Comparison of ENCODE assay signal across 9 mouse cellular contexts in genomic region chr1:170590041-170590360, GRCm38 (mm10). TPM values are rescaled to one million over a fixed set of nuclear protein-coding genes. Genes with fewer than 3 reads are reported as not detected.
DNase-seq lines count a peak whose midpoint lies in the region; ATAC-seq and TF ChIP-seq lines count a peak whose summit lies in the region.
"Had no signal": no experiment of that assay in that cellular context is flagged by ENCODE, and none has a peak within 500 bp of the region (broad histone marks: within the 10 kb centered on the region; RNA-seq: fewer than 3 reads in every experiment).

No protein-coding gene starts in this region.

- peak overlapping the region; percentile 94 for H3K9ac ChIP-seq in heart, embryonic 11.5 days (ENCODE audit: low read depth, low read length)
- H3K9ac ChIP-seq in forebrain, embryonic 12.5 days = peak overlapping the region; percentile 83
- H3K9ac ChIP-seq in liver, embryonic 13.5 days = peak overlapping the region; percentile 89

- H3ac ChIP-seq in C2C12 (ENCODE audit: control insufficient read depth, insufficient read length, low read depth) = no peak overlapping the region

- H3K36me3 ChIP-seq in heart, embryonic 11.5 days (ENCODE audit: control insufficient read depth, insufficient read depth, low read length) = no peaks in the 10 kb centered on the region
- no peaks in the 10 kb centered on the region for H3K36me3 ChIP-seq in C2C12 (ENCODE audit: control insufficient read depth, insufficient read depth)
- H3K36me3 ChIP-seq in forebrain, embryonic 12.5 days (replicated peaks) = 0 out of 2 replicates have a peak, but pooled peaks cover 9% of the 10 kb centered on the region
- H3K36me3 ChIP-seq in liver, embryonic 13.5 days = no peaks in the 10 kb centered on the region

- peak overlapping the region; percentile 95 for H3K4me2 ChIP-seq in heart, embryonic 11.5 days
- peak overlapping the region; percentile 93 for H3K4me2 ChIP-seq in forebrain, embryonic 12.5 days
- H3K4me2 ChIP-seq in liver, embryonic 13.5 days = peak overlapping the region; percentile 96

- DNase-seq in heart, postnatal 10 days = no peak
- DNase-seq in liver, embryonic 13.5 days = no peak
- DNase-seq in urinary bladder, adult 18-20 months (ENCODE audit: low spot score in 2 of 2) = no peak
- no peak for DNase-seq in cerebellum, adult 11 months
- DNase-seq in adrenal gland, postnatal 25 days = no peak

- no peaks in the 10 kb centered on the region for H3K27me3 ChIP-seq in heart, embryonic 11.5 days (ENCODE audit: control insufficient read depth, insufficient read depth, low read length)
- H3K27me3 ChIP-seq in C2C12 (ENCODE audit: control insufficient read depth, insufficient read depth, insufficient read length) = peaks cover 36% of the 10 kb centered on the region
- H3K27me3 ChIP-seq in forebrain, embryonic 12.5 days = peaks cover 7% of the 10 kb centered on the region; the same call in 1 of the 2 replicates
- H3K27me3 ChIP-seq in liver, embryonic 13.5 days = peaks cover 45% of the 10 kb centered on the region

- 5% methylated on average over 11 of the region's 11 CpGs for WGBS in heart, embryonic 11.5 days (ENCODE audit: insufficient replicate concordance)
- WGBS in forebrain, embryonic 12.5 days = under 1% methylated on average over 11 of the region's 11 CpGs
- WGBS in liver, embryonic 13.5 days (ENCODE audit: insufficient replicate concordance) = 5% methylated on average over 11 of the region's 11 CpGs

- no peaks in the 10 kb centered on the region for H3K9me3 ChIP-seq in heart, embryonic 11.5 days (replicated peaks; ENCODE audit: control insufficient read depth, low read length)
- H3K9me3 ChIP-seq in forebrain, embryonic 12.5 days = peaks cover 5% of the 10 kb centered on the region; the same call in 1 of the 2 replicates
- no peaks in the 10 kb centered on the region for H3K9me3 ChIP-seq in liver, embryonic 13.5 days (replicated peaks)

- no peak for ATAC-seq in heart, embryonic 11.5 days (replicated peaks; ENCODE audit: insufficient number of reproducible peaks, low FRiP score, low TSS enrichment)
- no peak for ATAC-seq in forebrain, embryonic 12.5 days (ENCODE audit: low FRiP score)
- no peak for ATAC-seq in liver, embryonic 13.5 days (ENCODE audit: low read depth)

- H3K79me3 ChIP-seq in C2C12 (ENCODE audit: low read depth) = no peaks in the 10 kb centered on the region

- peak overlapping the region; percentile 96 for H3K4me3 ChIP-seq in heart, embryonic 11.5 days (ENCODE audit: low read depth, low read length)
- peak overlapping the region; percentile 29 for H3K4me3 ChIP-seq in C2C12 (ENCODE audit: insufficient read depth, poor library complexity, severe bottlenecking)
- H3K4me3 ChIP-seq in forebrain, embryonic 12.5 days (replicated peaks) = peak overlapping the region; percentile 87
- H3K4me3 ChIP-seq in liver, embryonic 13.5 days (replicated peaks) = peak overlapping the region; percentile 74

- peaks cover 15% of the 10 kb centered on the region for H3K4me1 ChIP-seq in heart, embryonic 11.5 days (ENCODE audit: control insufficient read depth, insufficient read depth, low read length)
- peaks cover 19% of the 10 kb centered on the region for H3K4me1 ChIP-seq in forebrain, embryonic 12.5 days
- peaks cover 21% of the 10 kb centered on the region for H3K4me1 ChIP-seq in liver, embryonic 13.5 days (replicated peaks)

- no peaks in the 10 kb centered on the region for H3K79me2 ChIP-seq in C2C12 (ENCODE audit: control insufficient read depth, insufficient read depth)

- intact Hi-C loops in heart, postnatal 10 days (cut with DNase I) = loop anchor here (5.0 kb wide), 1 partner anchor 298 kb away; no protein-coding TSS in a partner anchor

- peak overlapping the region; percentile 73; the same call in 1 of the 2 replicates for H3K27ac ChIP-seq in heart, embryonic 11.5 days (ENCODE audit: low read depth, low read length)
- H3K27ac ChIP-seq in forebrain, embryonic 12.5 days = peak overlapping the region; percentile 70; the same call in 1 of the 2 replicates
- H3K27ac ChIP-seq in liver, embryonic 13.5 days = 0 out of 2 replicates have a peak overlapping the region, but pooled peaks have one; percentile 0

- no peak for TF ChIP-seq CTCF in C2C12 (IDR thresholded peaks at IDR 0.05; ENCODE audit: control insufficient read depth, insufficient read depth, insufficient read length)

TF ChIP-seq in C2C12, 6 proteins besides CTCF, POLR2A, EP300 and RAD21:
- TF ChIP-seq MAX (IDR thresholded peaks at IDR 0.05) (no peak), MYOD1 (IDR thresholded peaks at IDR 0.05; ENCODE audit: control insufficient read depth, insufficient read length, low read depth) (no peak), USF1 (IDR thresholded peaks at IDR 0.05; ENCODE audit: low read depth) (no peak), CEBPB (IDR thresholded peaks at IDR 0.05; ENCODE audit: low read depth) (no peak), MYOG (IDR thresholded peaks at IDR 0.05; ENCODE audit: control insufficient read depth, extremely low read depth, insufficient read length) (no peak), FOSL1 (IDR thresholded peaks at IDR 0.05; ENCODE audit: insufficient read depth, low read length, poor library complexity, severe bottlenecking) (no peak)

RNA-seq across cellular contexts. Expression of gene Nos1ap, which starts 0.3 kb away (rescaled TPM):
- 15.5 and 20.9 TPM in 2 replicates for polyA plus RNA-seq in heart, embryonic 11.5 days (2014; fragmentation: Nextera tagmentation; extraction: Ambion mirVana)
- 10 to 100 TPM; 17.7 to 22.5 TPM for total RNA-seq in heart, postnatal 10 days (2021)
- polyA plus RNA-seq in C2C12 (2012; fragmentation: generic; extraction: Trizol) = 0.14 TPM
- polyA plus RNA-seq in forebrain, embryonic 12.5 days (2016; fragmentation: Nextera tagmentation; extraction: Ambion mirVana) = 23.5 and 25.5 TPM in 2 replicates
- polyA plus RNA-seq in liver, embryonic 13.5 days (2015; fragmentation: Nextera tagmentation; extraction: Ambion mirVana) = 3.1 and 3.7 TPM in 2 replicates
- 20.1 and 31.1 TPM in 2 replicates for total RNA-seq in adrenal gland, postnatal 25 days (2021)

RNA-seq across cellular contexts. Expression of gene Olfml2b, which starts 54.3 kb away (rescaled TPM):
- 42.4 and 51.2 TPM in 2 replicates for polyA plus RNA-seq in heart, embryonic 11.5 days (2014; fragmentation: Nextera tagmentation; extraction: Ambion mirVana)
- 10 to 100 TPM; 23.4 to 26.6 TPM for total RNA-seq in heart, postnatal 10 days (2021)
- polyA plus RNA-seq in C2C12 (2012; fragmentation: generic; extraction: Trizol) = 15.0 TPM
- polyA plus RNA-seq in forebrain, embryonic 12.5 days (2016; fragmentation: Nextera tagmentation; extraction: Ambion mirVana) = 6.1 and 6.5 TPM in 2 replicates
- polyA plus RNA-seq in liver, embryonic 13.5 days (2015; fragmentation: Nextera tagmentation; extraction: Ambion mirVana) = 1.3 and 1.8 TPM in 2 replicates
- total RNA-seq in adrenal gland, postnatal 25 days (2021) = 6.7 and 7.0 TPM in 2 replicates
- total RNA-seq: monocyte, adult 5-6 weeks had no signal

Comparison
In these comparisons a context has a peak if more than half of its experiments do, and no peak if none do; other contexts are left out.
1. H3K27ac ChIP-seq: peak in every context shown above with its lines; median percentile 73 in heart, embryonic 11.5 days; 70 in forebrain, embryonic 12.5 days; 0 in liver, embryonic 13.5 days.
2. H3K4me3 ChIP-seq: peak in every context shown above with its lines; median percentile 96 in heart, embryonic 11.5 days; 87 in forebrain, embryonic 12.5 days; 74 in liver, embryonic 13.5 days; 29 in C2C12.